Mouse (Mus musculus) limb, embryonic 11.5 days (tissue): ENCODE measurements around the gene Rfwd3. TPM values are rescaled to one million over a fixed set of nuclear protein-coding genes. Genes with fewer than 3 reads are reported as not detected.
"Not testable (repeated sequence)": the region's sequence is repeated elsewhere in the genome, so short reads cannot be mapped to it uniquely, and the experiment has no call there.

ENCODE experiments used
- ATAC-seq: fragments of 200-750 bp; cut with Nextera tagmentation; 2 replicates; pipeline ENCODE4 v1.8.0; 2017; ENCODE audit warnings: low read depth; ENCODE audit not compliant: insufficient number of reproducible peaks, low FRiP score, low TSS enrichment
- DNase-seq: peaks from one replicate; pipeline ENCODE4 v3.0.0-alpha.2; 2015; ENCODE audit warnings: low spot score
- H3K27ac ChIP-seq: fragments of 300-500 bp; sonication (generic); replicated peaks from 2 replicates; pipeline ENCODE4 v1.5.1; 2014; ENCODE audit warnings: low read depth, mild to moderate bottlenecking, low read length
- H3K27me3 ChIP-seq: fragments of 300-500 bp; sonication (generic); 2 replicates; pipeline ENCODE4 v1.6.1; 2014; ENCODE audit warnings: mild to moderate bottlenecking, low read length, mixed read lengths; ENCODE audit not compliant: control insufficient read depth, insufficient read depth
- H3K36me3 ChIP-seq: fragments of 300-500 bp; sonication (generic); 2 replicates; pipeline ENCODE4 v1.6.1; 2014; ENCODE audit warnings: mild to moderate bottlenecking, low read length, moderate library complexity, mixed read lengths; ENCODE audit not compliant: control insufficient read depth, insufficient read depth
- H3K4me1 ChIP-seq: fragments of 300-500 bp; sonication (generic); 2 replicates; pipeline ENCODE4 v1.6.1; 2014; ENCODE audit warnings: low read length, mixed read lengths; ENCODE audit not compliant: control insufficient read depth, insufficient read depth
- H3K4me2 ChIP-seq: fragments of 300-500 bp; sonication (generic); 2 replicates; pipeline ENCODE4 v1.6.1; 2014; ENCODE audit warnings: low read depth, mild to moderate bottlenecking, moderate library complexity; ENCODE audit not compliant: severe bottlenecking
- H3K4me3 ChIP-seq: fragments of 300-500 bp; sonication (generic); 2 replicates; pipeline ENCODE4 v1.5.1; 2014; ENCODE audit warnings: low read depth, low read length
- H3K9ac ChIP-seq: fragments of 300-500 bp; sonication (generic); 2 replicates; pipeline ENCODE4 v1.6.1; 2014; ENCODE audit warnings: mild to moderate bottlenecking, low read length
- H3K9me3 ChIP-seq: fragments of 300-500 bp; sonication (generic); 2 replicates; pipeline ENCODE4 v1.6.1; 2016; ENCODE audit warnings: low read length; ENCODE audit not compliant: control insufficient read depth
- WGBS: fragments of 180-500 bp; shearing (Covaris S2); extraction: QIAGEN DNeasy Blood & Tissue Kit; methylation state at CpG from one replicate; pipeline ENCODE4 v1.1.7; 2014; 5-methylcytosine and 5-hydroxymethylcytosine counted together
- polyA plus RNA-seq: library from polyadenylated mRNA; unstranded; fragments of >200 nt; fragmentation: Nextera tagmentation; extraction: Ambion mirVana; gene quantifications from 2 replicates; pipeline ENCODE4 v1.2.1, GENCODE M21; 2014

The Rfwd3 gene
- polyA plus RNA-seq, 1 experiment from 2014 or later: 95.9 TPM

DNA sequence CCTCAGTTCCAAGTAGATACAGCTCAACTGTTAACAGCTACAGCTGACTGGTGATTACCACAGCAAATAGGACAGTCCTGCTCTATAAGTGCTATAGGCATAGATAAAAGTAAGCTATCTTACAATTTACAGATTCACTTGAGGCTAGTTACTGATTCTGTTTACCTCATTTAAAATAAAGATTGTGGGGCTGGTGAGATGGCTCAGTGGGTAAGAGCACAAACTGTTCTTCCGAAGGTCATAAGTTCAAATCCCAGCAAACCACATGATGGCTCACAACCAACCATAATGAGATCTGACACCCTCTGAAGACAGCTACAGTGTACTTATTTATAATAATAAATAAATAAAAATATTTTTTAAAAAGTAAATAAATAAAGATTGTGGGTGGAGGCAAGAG is 53.2 kb downstream of the Rfwd3 start:
- not testable (repeated sequence) for H3K9me3 ChIP-seq, H3K27me3 ChIP-seq, H3K4me1 ChIP-seq, H3K4me3 ChIP-seq, H3K4me2 ChIP-seq, DNase-seq, H3K36me3 ChIP-seq, H3K27ac ChIP-seq, H3K9ac ChIP-seq, ATAC-seq
- 91% methylated on average over 1 of the region's 1 CpGs for WGBS

DNA sequence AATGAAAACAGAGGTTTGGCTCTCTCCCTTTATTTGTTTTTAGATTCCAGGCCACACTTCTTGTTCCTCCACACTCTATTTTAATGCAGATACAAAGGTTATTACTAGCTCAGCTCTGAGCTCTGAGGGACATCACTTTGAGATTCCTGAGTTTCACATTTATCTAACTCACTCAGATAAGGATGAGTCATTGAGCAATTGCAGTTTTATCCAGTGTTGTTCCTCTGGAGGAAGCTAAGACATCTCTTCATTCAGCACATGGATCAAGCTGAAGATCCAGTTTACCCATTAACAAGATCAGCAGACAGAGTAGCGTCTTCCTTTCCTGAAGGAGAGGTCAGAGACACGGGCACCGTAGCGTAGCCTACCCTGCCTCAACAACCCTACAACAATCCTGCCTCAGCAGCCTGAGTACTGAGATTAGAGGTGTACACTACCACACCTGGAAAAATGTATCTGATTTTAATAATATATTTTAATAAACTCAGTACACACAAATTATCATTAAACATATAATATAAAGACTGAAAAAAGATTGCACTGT is 53.7 kb downstream of the Rfwd3 start:
- 0 out of 2 replicates have a peak, but pooled peaks cover 2% of the 10 kb centered on the region for H3K4me1 ChIP-seq
- no peaks in the 10 kb centered on the region for H3K27me3 ChIP-seq
- no peak overlapping the region for H3K9ac ChIP-seq
- no peaks in the 10 kb centered on the region for H3K9me3 ChIP-seq
- no peak overlapping the region for H3K4me2 ChIP-seq
- WGBS: 95% methylated on average over 4 of the region's 4 CpGs
- H3K36me3 ChIP-seq: no peaks in the 10 kb centered on the region
- ATAC-seq (no peak), DNase-seq (no peak)
- H3K4me3 ChIP-seq: no peak overlapping the region
- no peak overlapping the region for H3K27ac ChIP-seq

DNA sequence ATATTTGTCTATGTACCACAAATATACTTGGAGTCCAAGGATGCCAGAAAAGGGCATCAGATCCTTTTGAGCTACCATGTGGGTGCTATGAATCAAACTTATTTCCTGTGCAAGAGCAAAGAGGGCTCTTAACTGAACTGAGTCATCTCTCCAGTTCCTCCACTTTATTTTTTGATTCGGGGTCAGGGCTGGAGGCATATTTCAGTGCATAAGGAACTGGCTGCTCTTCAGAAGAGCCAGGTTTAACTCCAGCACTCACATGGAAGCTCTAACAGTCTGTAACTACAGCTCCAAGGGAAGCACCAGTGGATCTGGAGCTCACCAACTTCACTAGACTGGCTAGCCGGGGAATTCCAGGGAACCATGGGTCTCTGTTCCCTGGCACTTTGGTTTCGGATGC is 62.7 kb downstream of the Rfwd3 start:
- Histone ChIP-seq H3K4me3 (no peak overlapping the region), H3K36me3 (no peaks in the 10 kb centered on the region), H3K9ac (no peak overlapping the region), H3K4me1 (no peaks in the 10 kb centered on the region), H3K9me3 (no peaks in the 10 kb centered on the region), H3K27me3 (no peaks in the 10 kb centered on the region), H3K4me2 (no peak overlapping the region), H3K27ac (no peak overlapping the region)
- WGBS: 82% methylated on average over 3 of the region's 3 CpGs
- DNase-seq (no peak), ATAC-seq (no peak)

DNA sequence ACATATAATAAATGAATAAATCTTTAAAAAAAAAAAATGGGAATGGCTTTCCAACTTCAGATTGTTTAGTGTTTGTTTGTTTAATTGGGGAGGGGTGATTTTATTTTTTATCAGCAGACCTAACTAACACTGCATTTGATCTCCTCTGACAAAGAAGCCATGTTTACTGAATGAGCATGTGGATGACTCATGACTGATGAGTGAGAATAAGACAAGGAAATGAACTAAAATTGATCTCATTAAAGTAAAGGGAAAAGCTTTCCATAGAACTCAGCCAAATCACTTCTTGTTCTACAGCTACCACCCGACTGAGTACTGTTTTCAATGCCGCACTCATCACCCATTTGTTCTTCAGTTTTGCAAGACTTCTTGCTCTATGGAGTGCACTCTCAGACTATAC is 66.3 kb downstream of the Rfwd3 start:
- H3K4me3 ChIP-seq: no peak overlapping the region
- DNase-seq: no peak
- no peaks in the 10 kb centered on the region for H3K9me3 ChIP-seq
- no peak overlapping the region for H3K27ac ChIP-seq
- H3K36me3 ChIP-seq: no peaks in the 10 kb centered on the region
- no peak overlapping the region for H3K9ac ChIP-seq
- ATAC-seq: no peak
- H3K4me2 ChIP-seq: no peak overlapping the region
- H3K4me1 ChIP-seq: no peaks in the 10 kb centered on the region
- no peaks in the 10 kb centered on the region for H3K27me3 ChIP-seq
- 97% methylated on average over 2 of the region's 2 CpGs for WGBS

DNA sequence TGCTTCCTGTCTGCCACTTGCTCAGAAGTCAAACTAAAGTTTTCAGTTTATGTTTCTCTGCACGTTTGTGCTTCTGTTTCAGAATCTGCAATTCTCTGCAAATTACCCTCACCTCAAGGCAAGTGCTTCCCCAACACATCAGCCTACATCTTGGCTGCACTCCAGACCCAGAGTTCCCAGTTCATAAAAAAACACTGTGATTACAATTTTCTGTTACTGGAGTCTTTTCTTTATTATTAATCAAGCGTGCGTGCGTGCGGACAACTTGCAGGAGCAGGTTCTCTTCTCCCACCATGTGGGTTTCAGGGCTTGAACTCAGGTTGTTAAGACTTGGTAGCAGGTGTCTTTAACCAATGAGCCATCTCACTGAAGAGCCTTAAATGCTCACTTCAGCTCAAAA is 75.9 kb downstream of the Rfwd3 start:
- Histone ChIP-seq H3K4me1 (no peaks in the 10 kb centered on the region), H3K27me3 (no peaks in the 10 kb centered on the region), H3K4me3 (no peak overlapping the region), H3K27ac (no peak overlapping the region), H3K9me3 (no peaks in the 10 kb centered on the region), H3K9ac (no peak overlapping the region), H3K36me3 (no peaks in the 10 kb centered on the region), H3K4me2 (no peak overlapping the region)
- DNase-seq (no peak), ATAC-seq (no peak)
- 88% methylated on average over 5 of the region's 5 CpGs for WGBS

Other genes with a start within 250 kb of the Rfwd3 start
- 31.1 and 35.1 TPM in 2 replicates for gene Exosc6, start 243.9 kb downstream of the Rfwd3 start, polyA plus RNA-seq
- not detected in 2 replicates for gene Clec18a, start 207.8 kb downstream of the Rfwd3 start, polyA plus RNA-seq
- gene Pdpr, start 205.6 kb downstream of the Rfwd3 start, polyA plus RNA-seq: 5.9 and 7.8 TPM in 2 replicates
- gene Glg1, start 41.0 kb downstream of the Rfwd3 start, polyA plus RNA-seq: 76.1 and 77.4 TPM in 2 replicates
- 0.20 and 0.44 TPM in 2 replicates for gene Mlkl, start 38.0 kb upstream of the Rfwd3 start, polyA plus RNA-seq
- not detected in 2 replicates for gene Fa2h, start 93.6 kb upstream of the Rfwd3 start, polyA plus RNA-seq
- gene Wdr59, start 221.9 kb upstream of the Rfwd3 start, polyA plus RNA-seq: 4.5 and 4.9 TPM in 2 replicates
- 49.9 and 51.7 TPM in 2 replicates for gene Znrf1, start 235.9 kb upstream of the Rfwd3 start, polyA plus RNA-seq